Mouse (Mus musculus) erythroblast, adult 5-6 weeks (primary cell): ENCODE measurements around the gene Ncoa5. TPM values are rescaled to one million over a fixed set of nuclear protein-coding genes. Genes with fewer than 3 reads are reported as not detected.

ENCODE experiments used
- ATAC-seq: replicated peaks from 2 replicates; pipeline ENCODE4 v1.8.0; 2016; ENCODE audit warnings: moderate number of reproducible peaks, mild to moderate bottlenecking, moderate TSS enrichment, inconsistent platforms; ENCODE audit not compliant: poor library complexity, low FRiP score, severe bottlenecking
- total RNA-seq, 2 experiments: library from RNA; stranded (forward) in 1 of 2; stranded (reverse) in 1 of 2; fragments of 150-400 nt in 1 of 2; fragments of 200-764, 138-1000 nt in 1 of 2; gene quantifications; 2 replicates each; pipeline versions ENCODE4 v1.2.3 to v1.2.4; 2015 to 2017; ENCODE audit warnings: low replicate concordance in 2 of 2

The Ncoa5 gene
- total RNA-seq, 2 experiments from 2014 or later, result 1.2 to 10.3 TPM

DNA sequence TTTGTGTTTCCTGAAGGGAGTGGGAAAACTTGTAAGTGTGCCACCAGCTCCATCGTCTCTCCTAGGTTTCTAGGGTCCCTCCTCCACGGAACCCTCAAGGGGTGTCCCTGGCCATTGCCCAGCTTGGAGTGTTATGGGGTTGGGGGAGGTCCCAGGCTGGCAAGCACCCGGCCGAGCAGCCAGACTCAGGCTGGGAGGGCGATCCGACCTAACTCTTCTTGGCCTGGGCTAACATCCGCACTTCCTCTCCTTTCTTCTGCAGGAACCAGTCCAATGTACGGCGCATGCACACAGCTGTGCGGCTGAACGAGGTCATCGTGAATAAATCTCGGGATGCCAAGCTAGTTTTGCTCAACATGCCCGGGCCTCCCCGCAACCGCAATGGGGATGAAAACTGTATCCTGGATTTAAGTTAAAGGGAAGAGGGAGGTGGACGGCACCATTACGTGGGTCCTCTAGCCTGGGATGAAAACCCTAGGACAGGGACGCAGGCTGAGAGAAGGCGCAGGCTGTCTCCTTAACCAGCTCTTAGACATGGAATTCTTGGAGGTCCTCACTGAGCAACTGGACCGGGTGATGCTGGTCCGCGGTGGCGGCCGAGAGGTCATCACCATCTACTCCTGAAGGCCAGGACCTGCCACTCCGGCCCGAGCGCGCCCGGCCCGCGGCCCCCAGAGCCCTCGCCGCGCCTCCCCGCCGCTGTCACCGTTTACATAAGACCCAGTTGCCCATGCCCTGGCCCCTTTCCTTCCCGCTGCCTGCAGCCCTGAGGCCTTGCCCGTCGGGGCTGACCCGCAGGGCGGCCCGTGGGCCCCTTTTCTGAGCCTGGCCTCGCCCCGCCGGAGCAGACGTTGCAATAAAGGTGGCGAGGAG lies 37.6 kb downstream of the Ncoa5 start:
- no peak for ATAC-seq

DNA sequence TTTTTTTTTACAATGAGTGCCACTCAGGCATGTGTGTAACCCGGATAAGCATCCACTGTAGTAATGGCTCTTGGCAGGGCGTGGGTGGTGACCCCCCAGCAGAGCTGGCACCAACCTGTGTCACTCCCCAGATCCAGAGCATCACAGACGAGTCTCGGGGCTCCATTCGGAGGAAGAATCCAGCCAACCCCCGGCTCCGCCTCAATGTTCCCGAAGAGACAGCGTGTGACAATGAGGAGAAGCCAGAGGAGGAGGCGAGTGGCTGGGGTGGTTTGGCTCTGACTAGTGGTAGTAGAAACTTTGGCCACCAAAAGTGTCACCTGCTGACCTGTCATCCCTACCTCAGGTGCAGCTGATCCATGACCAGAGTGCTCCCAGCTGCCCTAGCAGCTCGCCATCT lies 38.7 kb downstream of the Ncoa5 start:
- ATAC-seq, result no peak

DNA sequence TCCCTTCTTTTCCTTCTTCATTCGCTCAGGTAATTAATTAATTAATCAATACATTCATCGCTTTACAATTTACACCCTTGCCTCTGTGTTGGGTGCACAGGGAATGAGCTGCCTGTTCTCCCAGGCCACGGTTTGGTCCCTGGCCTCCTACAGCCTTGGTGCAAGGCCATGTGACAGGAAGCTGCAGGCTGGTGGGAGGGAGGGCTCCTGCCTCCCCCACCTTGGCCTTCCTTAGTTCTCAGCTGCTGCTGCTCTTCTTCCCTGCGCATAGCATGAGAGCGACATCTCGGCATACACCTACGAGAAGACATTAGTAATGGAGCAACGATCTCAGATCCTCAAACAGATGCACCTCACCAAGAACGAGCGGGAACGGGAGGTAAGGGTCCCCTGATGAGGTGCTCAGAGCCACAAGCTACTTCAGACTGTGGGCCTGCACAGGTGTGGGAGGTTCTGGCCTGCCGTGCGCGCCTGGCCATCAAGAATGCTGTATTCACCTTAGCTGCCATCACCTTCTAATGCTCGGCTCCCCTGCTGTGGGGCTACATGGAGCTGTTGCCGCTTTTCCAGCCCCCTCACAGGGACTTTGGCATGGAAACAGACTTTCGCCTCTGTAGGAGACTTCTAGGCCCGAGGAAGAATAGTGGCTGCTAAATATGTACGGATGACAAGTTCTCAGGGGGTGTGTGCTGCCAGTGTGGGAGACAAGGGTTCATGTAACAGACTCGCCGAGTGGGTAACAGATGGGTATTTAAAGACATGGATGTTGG lies 39.8 kb downstream of the Ncoa5 start:
- ATAC-seq, result no peak

DNA sequence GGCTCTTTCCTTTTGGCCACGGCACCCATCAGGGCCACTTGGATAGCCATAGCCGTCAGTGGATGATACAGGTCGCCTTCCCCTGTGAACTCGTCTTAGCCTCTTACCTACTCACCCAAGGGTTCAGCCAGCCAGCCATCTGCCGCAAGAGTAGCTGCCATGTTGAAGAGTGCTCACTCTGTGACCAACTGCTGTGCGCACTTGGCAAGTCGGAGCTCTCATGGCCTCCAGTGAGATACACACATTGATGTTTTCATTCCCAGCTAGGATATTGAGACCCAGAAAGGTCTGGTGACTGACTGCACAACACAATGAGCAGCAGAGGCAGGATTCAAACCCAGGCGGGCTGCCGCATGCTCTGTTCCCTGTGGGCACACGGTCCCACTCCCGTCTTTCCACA lies 40.5 kb downstream of the Ncoa5 start:
- no peak for ATAC-seq

DNA sequence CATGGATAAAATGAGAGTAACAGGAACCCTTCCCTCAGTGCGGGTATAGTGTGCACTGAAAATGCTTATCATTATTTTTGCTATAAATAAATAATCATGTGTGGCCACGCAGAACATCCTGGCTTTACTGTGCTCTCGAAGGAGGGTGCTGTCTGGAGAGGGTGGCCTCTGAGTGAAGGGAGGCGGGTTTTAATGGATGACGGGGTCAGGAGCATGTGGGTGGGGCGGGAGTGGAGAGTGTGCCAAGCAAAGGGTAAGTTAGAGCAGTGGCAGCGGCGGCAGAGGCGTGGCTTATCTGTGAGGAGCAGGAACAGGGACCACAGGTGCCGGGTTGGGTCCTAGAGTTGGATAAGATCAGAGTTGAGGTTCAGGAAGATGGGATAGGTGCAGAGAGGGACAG lies 42.9 kb downstream of the Ncoa5 start:
- no peak for ATAC-seq

DNA sequence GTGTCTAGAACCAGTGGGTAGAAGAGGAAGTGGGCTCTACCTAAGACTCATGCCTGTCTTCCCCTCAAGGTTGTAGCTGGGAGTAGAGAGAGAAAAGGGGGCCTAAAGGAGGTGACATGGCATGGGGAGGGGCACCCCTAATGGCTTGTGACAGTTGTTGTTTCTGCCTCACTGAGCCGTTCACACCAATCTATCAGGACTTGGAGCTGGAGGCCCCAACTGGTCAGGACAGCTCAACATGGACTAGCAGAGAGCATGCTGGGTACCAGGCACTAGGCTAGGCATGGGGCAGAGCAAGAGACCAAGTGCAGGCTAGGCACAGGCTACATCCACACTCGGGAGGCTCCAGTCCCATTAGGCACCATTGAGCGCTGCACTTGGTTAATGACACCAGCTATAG lies 43.6 kb downstream of the Ncoa5 start:
- no peak for ATAC-seq

DNA sequence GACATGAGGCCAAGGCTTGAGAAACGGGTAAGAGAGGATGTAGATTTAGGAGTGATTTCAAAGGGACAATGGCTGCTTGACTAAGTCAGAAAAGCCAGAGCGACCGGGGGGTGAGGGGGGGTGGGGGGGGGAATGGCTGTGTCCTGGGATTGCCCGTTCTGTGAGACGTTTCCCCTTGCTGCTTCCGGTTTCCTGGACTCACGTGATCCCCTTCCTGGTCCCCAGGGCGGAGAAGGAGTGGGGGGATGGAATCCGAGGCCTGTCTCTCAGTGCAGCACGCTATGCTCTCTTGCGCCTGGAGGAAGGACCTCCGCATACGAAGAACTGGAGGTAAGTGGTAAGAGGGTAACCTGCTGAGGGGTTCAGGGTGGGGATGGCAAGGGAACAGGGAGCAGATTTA lies 45.9 kb downstream of the Ncoa5 start:
- no peak for ATAC-seq

DNA sequence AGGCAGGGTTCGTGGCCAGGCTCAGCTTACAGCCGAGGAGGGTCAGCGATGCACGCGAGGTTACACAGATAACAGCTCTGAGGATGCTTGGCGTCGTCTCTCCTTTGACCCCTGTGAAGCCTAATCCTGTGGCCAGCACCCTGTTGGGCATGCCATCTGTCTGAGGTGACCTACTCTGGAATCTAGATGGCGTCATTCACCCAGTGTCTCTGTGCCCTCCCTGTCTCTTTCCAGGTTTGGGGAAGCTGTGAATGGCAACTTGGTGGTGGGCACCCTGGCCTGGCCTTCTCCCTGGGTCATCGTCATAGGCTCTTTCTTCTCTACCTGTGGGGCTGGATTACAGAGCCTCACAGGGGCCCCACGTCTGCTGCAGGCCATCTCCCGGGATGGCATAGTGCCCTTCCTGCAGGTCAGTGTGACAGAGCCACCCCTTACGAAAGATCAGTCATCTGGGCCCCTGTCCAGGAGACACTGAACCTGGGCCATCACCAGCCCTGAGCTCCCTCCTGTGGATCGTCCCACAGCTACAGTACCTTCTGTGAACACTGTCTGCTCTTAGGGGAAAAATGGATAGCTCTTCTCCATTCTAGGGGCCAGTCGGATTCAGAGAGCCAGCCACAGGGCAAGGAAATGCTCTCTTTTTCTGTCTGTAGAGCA lies 48.2 kb downstream of the Ncoa5 start:
- ATAC-seq, result no peak

DNA sequence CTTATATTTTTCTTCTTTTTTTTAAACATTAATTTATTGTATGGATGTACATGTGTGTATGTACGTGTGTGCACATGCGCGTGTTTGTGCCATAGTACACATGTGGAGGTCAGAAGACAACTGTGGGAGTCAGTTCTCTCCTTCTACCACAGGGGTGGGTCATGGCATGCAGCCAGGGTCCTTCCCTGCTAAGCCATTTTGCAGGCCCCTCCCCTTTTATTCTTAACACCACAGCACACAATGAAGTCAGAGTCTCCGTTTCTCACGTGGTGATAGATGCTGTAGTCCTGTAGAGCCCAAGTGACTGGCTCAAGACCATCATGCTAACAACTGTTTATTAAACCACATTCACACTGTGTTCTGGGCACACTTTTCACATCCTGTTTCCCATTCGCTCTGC lies 48.7 kb downstream of the Ncoa5 start:
- ATAC-seq, result no peak

DNA sequence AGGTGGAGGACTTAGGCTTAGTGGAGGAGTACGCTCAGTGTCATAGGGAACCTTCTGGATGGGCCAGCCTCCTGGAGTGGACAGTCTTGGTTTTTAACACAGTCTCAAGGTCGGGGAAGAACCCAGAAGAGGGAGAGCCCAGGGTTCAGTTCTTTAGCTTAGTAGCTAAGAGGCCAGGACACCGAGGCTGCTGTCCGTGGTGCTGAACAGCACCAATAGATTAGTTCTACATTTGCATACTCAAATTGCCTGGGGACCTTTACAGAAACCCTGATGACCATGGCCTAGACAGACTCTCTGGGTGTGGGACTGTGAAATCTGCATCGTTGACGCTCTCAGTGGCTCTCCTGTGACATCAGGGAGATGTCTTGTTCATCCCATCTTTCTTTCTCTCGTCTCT lies 54.9 kb downstream of the Ncoa5 start:
- no peak for ATAC-seq

DNA sequence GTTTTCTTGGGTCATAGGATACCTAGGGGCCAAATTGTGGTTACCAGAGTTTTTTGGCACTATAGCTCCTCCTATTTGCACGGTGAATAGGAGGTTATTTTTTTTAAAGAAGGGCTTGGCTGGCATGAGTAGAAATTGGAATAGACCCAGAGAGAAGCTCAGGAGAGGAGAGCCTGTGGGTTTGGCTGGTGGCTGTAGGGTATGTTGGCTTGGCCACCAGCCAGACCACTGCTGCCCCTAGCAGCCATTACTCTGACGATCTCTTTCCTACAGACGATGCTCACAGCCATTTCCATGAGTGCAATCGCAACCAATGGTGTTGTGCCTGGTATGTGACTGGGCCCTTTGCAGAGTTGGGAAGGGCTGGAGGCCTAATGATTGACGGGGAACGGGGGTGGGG lies 59.1 kb downstream of the Ncoa5 start:
- no peak for ATAC-seq

DNA sequence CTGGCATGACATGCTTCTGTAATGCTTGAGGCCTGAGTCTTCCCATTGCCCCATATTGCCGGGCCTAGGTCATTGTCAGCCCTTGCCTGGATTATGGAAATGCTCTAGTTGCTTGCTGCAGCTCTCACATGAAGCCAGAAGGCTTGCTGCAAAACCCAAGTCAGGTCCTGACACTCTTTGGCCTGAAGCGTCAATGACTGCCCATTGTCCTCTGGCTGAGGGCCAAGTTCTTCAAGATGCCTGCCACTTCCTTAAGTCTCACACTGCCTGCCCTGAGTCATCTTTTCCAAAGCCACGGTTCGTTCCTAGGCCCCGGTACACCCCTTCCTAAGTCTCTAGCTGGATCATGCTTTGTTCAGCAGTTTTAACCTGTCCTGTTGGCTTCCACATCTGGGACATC lies 62.0 kb downstream of the Ncoa5 start:
- no peak for ATAC-seq

DNA sequence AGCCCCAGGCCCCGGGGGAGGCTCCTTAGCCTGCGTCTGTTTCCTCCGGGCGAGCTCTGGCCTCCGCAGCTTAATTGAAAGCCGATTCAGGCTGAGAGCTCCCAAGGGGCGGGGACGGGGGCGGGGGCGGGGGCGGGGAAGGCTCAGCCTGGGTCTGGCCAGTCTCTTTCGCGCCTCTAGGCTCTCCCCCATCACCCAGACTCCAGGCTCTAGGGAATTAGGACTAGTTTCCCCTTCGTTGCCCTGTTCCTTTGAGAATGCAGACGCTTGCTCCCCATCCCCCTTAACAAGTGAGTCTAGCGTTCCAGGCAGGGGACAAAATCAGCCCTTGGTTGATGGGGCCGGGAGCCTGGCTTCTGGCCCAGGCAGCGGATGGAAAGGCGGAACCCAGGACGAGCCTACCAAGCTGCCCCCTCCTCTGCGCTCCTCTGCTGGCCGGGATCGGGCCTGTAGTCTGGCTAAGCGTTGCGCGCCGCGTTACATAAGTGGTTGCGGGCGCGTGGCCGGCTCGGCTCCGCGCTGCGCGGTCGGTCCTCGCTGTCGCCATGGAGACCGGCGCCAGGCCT lies 64.0 kb downstream of the Ncoa5 start:
- ATAC-seq, result no peak

DNA sequence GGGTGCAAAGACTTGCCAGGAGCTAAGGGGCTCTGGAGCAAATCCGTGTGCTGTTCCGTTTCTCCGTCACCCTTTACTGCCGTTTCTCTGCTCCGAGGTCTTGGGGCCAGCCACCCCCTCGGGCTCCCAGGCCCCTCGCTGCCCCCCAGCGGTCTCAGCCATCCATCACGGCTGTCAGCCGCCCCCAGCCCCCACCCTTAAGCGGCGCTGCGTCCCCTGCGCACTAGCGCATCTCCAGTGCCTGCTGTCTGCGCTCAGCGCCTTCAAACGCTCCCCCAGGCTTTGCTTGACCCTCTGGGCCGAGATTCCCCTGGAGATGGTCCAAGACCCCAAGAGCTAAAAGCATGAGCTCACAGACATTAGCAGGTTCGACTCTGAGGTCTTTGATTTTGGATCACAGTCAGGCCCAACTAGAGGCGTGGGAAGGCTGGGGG lies 65.3 kb downstream of the Ncoa5 start:
- ATAC-seq, result no peak

DNA sequence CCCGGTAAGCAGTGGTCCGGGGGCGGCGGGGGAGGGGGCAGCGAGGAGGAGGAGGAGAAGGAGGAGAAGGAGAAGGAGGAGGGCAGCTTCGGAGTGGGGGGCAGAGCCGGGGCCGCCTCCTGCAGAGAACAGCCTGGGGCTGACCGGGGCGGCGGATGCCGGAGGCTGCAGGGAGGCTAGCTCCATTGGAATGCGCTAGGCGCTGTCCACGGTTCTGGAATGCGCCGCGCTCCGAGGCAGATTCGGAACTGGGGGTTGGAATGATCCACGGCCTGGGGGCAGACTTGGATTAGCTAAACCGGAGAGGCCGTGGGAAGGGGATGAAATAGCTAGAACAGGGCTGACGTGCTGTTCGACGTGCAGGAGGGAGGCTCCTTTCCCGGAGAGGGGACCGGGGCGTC lies 66.2 kb downstream of the Ncoa5 start:
- no peak for ATAC-seq

DNA sequence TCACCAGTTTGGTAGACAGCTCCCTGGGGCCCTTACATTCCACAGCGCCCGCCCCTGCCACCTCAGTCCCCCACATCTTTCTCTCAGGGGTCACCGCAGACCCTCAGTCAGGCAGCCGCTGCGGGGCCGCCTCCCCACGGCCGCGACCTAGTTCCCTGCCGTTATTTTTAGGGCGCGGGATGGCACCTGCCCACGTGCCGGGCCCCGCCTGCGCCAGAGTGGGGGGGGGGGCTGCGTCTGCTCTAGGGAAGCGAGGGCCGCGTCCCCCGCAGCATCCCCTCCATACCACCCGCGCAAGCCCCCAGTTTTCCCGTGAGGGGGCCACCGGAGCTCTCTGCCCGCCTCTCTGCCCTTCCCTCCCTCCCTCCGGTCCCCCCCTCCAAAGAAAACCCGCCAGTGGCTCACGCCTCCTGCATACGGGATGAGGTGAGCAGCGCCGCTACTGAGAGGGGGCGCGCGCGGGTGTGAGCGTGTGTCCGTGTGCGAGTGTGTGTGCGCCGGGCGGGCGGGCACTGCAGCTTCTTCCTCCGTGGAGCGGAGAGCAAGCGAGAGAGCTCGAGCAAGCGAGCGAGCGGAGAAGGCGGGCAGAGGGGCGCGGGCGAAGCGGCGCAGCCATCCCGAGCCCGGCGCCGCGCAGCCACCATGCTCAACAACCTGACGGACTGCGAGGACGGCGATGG lies 66.8 kb downstream of the Ncoa5 start:
- no peak for ATAC-seq

DNA sequence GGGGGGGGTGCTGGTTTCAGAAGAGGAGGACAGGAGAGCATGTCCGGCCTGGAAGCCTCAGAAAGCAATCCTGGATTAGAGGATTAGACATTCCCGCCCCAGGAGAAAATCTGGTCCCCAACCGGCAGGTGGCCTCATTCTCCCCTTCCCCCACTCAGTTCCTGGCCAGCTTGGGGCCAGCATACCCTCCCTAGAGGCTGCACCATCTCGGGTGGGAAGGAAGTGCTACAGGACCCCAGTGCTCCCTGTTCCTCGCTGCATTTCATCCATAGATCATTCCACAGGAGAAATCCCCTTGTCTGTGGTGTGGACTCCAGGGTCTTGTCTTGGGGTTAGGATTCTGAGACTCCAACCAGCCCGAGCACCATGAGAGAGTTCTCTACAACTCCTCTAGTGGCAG lies 67.5 kb downstream of the Ncoa5 start:
- ATAC-seq, result no peak

DNA sequence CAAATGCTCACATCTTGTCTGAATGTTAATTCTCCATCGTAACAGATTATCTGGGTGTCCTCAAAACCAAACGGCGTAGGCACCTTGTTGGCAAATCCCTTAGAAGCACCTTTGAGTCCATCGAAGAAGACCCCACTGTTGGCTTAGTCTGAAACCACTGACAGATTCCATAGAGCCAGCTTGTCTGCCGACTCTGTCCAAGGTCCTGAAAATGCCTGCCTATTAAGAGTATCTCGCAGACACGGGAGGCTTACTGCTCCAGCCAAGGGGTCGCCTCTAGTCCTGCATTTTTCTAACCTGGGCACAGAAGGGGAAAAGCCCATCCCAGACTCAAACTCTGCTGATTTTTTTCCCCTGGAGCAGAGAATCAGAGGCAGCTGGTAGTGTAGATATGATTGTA lies 68.3 kb downstream of the Ncoa5 start:
- no peak for ATAC-seq

DNA sequence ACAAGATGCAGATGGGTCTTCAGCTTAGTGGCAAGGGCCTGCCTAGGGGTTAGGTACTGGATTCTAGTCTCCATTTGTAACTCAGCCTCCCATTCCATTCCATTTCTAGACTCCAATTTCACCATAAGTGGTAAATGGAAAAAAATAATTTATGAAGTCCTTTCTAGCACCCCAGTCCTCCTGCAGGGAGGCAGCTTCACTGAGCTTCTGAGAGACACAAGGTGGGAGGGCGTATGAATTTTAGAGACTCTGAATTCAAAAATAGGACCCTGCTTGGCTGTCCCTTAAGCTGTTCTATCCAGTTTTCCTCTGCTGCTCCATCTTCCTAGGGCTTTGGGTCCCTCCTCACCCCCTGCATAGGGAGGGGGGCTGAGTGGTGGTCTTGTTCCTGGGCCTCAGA lies 69.7 kb downstream of the Ncoa5 start:
- ATAC-seq, result no peak
